Mouse (Mus musculus): Measurements from ENCODE around the gene Lrrc73. TPM values are rescaled to one million over a fixed set of nuclear protein-coding genes. Genes with fewer than 3 reads are reported as not detected.

Gene Lrrc73
- polyA plus RNA-seq, 1 experiment from 2014 or later: not detected

- Histone ChIP-seq H3K36me3 (replicated peaks) (peaks cover 80% of the 10 kb centered on the region), H3K4me2 (no peak overlapping the region), H3K27ac (replicated peaks) (no peak overlapping the region), H3K27me3 (no peaks in the 10 kb centered on the region), H3K9ac (no peak overlapping the region), H3K4me1 (replicated peaks) (peaks cover 19% of the 10 kb centered on the region), H3K4me3 (replicated peaks) (no peak overlapping the region), H3K9me3 (replicated peaks) (no peaks in the 10 kb centered on the region)
- no peak for ATAC-seq (ENCODE audit: insufficient read depth)
- 68% methylated on average over 4 of the region's 4 CpGs for WGBS (ENCODE audit: insufficient replicate concordance)
Observed at GRCm38 (mm10) chr17:46242993-46243392, 10.3 kb upstream of the Lrrc73 start.

DNA sequence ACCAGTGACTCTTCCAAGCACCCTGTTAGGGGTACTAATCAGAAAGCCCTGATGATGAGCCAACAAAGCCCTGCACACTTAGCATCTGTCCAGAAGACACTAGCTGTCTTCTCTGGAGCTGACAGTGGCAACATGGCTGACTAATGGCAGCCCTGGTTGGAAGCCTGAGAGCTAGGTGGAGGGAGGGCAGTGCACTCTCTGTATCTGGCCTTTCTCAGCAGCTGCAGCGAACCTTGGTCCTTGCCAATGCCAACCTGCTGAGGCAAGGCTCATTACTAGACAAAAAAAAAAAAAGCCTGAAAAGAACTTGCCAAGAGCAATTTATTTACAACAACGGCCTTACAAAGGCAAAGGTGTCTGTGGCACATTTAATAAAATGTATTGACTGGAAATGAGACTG is 9.7 kb upstream of the Lrrc73 start:
- no peak overlapping the region for H3K4me2 ChIP-seq
- no peak overlapping the region for H3K27ac ChIP-seq (replicated peaks)
- H3K4me3 ChIP-seq (replicated peaks): no peak overlapping the region
- 69% methylated on average over 2 of the region's 2 CpGs for WGBS (ENCODE audit: insufficient replicate concordance)
- no peak overlapping the region for H3K9ac ChIP-seq
- no peak for ATAC-seq (ENCODE audit: insufficient read depth)
- no peaks in the 10 kb centered on the region for H3K9me3 ChIP-seq (replicated peaks)
- peaks cover 74% of the 10 kb centered on the region for H3K36me3 ChIP-seq (replicated peaks)
- peaks cover 20% of the 10 kb centered on the region for H3K4me1 ChIP-seq (replicated peaks)
- no peaks in the 10 kb centered on the region for H3K27me3 ChIP-seq

DNA sequence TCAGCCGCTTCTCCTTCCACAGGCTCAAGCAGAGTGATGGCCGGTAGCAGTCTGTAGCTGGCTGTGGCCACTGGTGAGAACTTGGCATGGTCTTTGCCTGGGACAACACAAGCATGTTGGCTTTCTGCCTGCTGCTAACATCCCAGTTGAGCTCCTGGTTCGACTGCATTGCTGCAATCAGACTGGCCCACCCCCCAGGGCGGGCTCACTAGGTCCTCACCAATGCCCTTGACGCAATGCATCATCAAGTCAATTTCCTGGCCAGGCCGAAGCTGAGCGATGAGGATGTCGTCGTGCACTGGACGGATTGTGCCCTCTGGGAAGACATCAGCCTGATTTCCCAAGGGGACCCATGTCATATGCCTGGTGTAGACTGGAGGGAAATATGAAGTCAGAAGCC is 8.8 kb upstream of the Lrrc73 start:
- Histone ChIP-seq H3K27ac (replicated peaks) (no peak overlapping the region), H3K4me3 (replicated peaks) (no peak overlapping the region), H3K4me2 (no peak overlapping the region), H3K27me3 (no peaks in the 10 kb centered on the region), H3K9me3 (replicated peaks) (no peaks in the 10 kb centered on the region), H3K4me1 (replicated peaks) (peaks cover 29% of the 10 kb centered on the region), H3K36me3 (replicated peaks) (peaks cover 74% of the 10 kb centered on the region), H3K9ac (no peak overlapping the region)
- no peak for ATAC-seq (ENCODE audit: insufficient read depth)
- 72% methylated on average over 10 of the region's 10 CpGs for WGBS (ENCODE audit: insufficient replicate concordance)

GRCm38 (mm10) chr17:46247512-46248188 is 5.7 kb upstream of the Lrrc73 start, which contains the start of the genes Polr1c and Yipf3:
TSS of gene Polr1c (minus strand) at chr17:46248054.
TSS of gene Yipf3 (plus strand) at chr17:46248080.
- peaks cover 76% of the 10 kb centered on the region for H3K36me3 ChIP-seq (replicated peaks)
- peak within 1 kb of the TSS; percentile 81 for H3K4me3 ChIP-seq (replicated peaks)
- no peaks in the 10 kb centered on the region for H3K27me3 ChIP-seq
- peak within 1 kb of the TSS; percentile 93 for H3K9ac ChIP-seq
- ATAC-seq (ENCODE audit: insufficient read depth): peak; percentile 89
- H3K4me2 ChIP-seq: peak within 1 kb of the TSS; percentile 88
- peak within 1 kb of the TSS; percentile 81 for H3K27ac ChIP-seq (replicated peaks)
- peaks cover 34% of the 10 kb centered on the region for H3K4me1 ChIP-seq (replicated peaks)
- H3K9me3 ChIP-seq (replicated peaks): no peaks in the 10 kb centered on the region
- under 1% methylated on average over 53 of the region's 53 CpGs for WGBS (ENCODE audit: insufficient replicate concordance)

DNA sequence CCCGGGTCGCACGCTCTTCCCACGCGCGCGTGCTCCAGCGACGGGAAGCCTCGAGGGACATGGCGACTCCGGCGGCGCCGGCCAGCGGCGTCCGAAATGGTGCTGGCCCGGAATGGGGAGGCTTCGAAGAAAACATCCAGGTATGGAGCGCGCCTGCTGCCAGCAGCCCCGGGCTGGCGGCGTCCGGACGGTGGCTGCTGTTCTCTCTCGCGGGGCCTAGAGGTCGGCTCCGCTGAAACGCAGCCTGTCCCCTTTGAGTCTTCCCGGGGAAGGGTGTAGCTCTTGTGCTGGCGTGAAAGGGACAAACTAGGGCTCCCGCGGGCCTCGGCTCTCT is 5.2 kb upstream of the Lrrc73 start:
- peaks cover 2% of the 10 kb centered on the region for H3K27me3 ChIP-seq
- peak overlapping the region; percentile 88 for H3K4me2 ChIP-seq
- H3K9me3 ChIP-seq (replicated peaks): no peaks in the 10 kb centered on the region
- H3K4me1 ChIP-seq (replicated peaks): peaks cover 39% of the 10 kb centered on the region
- ATAC-seq (ENCODE audit: insufficient read depth): peak; percentile 56
- WGBS (ENCODE audit: insufficient replicate concordance): under 1% methylated on average over 37 of the region's 37 CpGs
- peaks cover 70% of the 10 kb centered on the region for H3K36me3 ChIP-seq (replicated peaks)
- peak overlapping the region; percentile 81 for H3K4me3 ChIP-seq (replicated peaks)
- peak overlapping the region; percentile 81 for H3K27ac ChIP-seq (replicated peaks)
- peak overlapping the region; percentile 93 for H3K9ac ChIP-seq

GRCm38 (mm10) chr17:46251174-46251573 is 2.2 kb upstream of the Lrrc73 start:
- no peak for ATAC-seq (ENCODE audit: insufficient read depth)
- Histone ChIP-seq H3K4me1 (replicated peaks) (peaks cover 52% of the 10 kb centered on the region), H3K9ac (no peak overlapping the region), H3K9me3 (replicated peaks) (no peaks in the 10 kb centered on the region), H3K27ac (replicated peaks) (no peak overlapping the region), H3K36me3 (replicated peaks) (peaks cover 40% of the 10 kb centered on the region), H3K27me3 (peaks cover 32% of the 10 kb centered on the region), H3K4me3 (replicated peaks) (no peak overlapping the region), H3K4me2 (no peak overlapping the region)
- 73% methylated on average over 7 of the region's 7 CpGs for WGBS (ENCODE audit: insufficient replicate concordance)

GRCm38 (mm10) chr17:46252571-46253451 is 520 bp upstream of the Lrrc73 start:
- H3K36me3 ChIP-seq (replicated peaks): peaks cover 39% of the 10 kb centered on the region
- H3K27me3 ChIP-seq: peaks cover 39% of the 10 kb centered on the region
- H3K9ac ChIP-seq: 0 out of 2 replicates have a peak overlapping the region, but pooled peaks have one; percentile 25
- H3K4me3 ChIP-seq (replicated peaks): peak overlapping the region; percentile 62
- H3K27ac ChIP-seq (replicated peaks): no peak overlapping the region
- no peaks in the 10 kb centered on the region for H3K9me3 ChIP-seq (replicated peaks)
- H3K4me1 ChIP-seq (replicated peaks): peaks cover 38% of the 10 kb centered on the region
- 33% methylated on average over 14 of the region's 14 CpGs for WGBS (ENCODE audit: insufficient replicate concordance)
- peak overlapping the region; percentile 95 for H3K4me2 ChIP-seq
- ATAC-seq (ENCODE audit: insufficient read depth): no peak

- Histone ChIP-seq H3K9ac (peak overlapping the region; percentile 25; the same call in 1 of the 2 replicates), H3K4me3 (replicated peaks) (peak overlapping the region; percentile 62), H3K27me3 (peaks cover 39% of the 10 kb centered on the region), H3K4me2 (peak overlapping the region; percentile 95), H3K9me3 (replicated peaks) (no peaks in the 10 kb centered on the region), H3K27ac (replicated peaks) (no peak overlapping the region), H3K36me3 (replicated peaks) (peaks cover 45% of the 10 kb centered on the region), H3K4me1 (replicated peaks) (peaks cover 29% of the 10 kb centered on the region)
- under 1% methylated on average over 54 of the region's 54 CpGs for WGBS (ENCODE audit: insufficient replicate concordance)
- peak; percentile 8; the same call in 1 of the 2 replicates for ATAC-seq (ENCODE audit: insufficient read depth)
Observed at GRCm38 (mm10) chr17:46254106-46254505, 775 bp downstream of the Lrrc73 start.

GRCm38 (mm10) chr17:46255147-46255546 is 1.8 kb downstream of the Lrrc73 start:
- Histone ChIP-seq H3K4me2 (no peak overlapping the region), H3K9me3 (replicated peaks) (no peaks in the 10 kb centered on the region), H3K27ac (replicated peaks) (no peak overlapping the region), H3K27me3 (peaks cover 39% of the 10 kb centered on the region), H3K36me3 (replicated peaks) (peaks cover 45% of the 10 kb centered on the region), H3K4me3 (replicated peaks) (no peak overlapping the region), H3K9ac (no peak overlapping the region), H3K4me1 (replicated peaks) (peaks cover 20% of the 10 kb centered on the region)
- 39% methylated on average over 6 of the region's 6 CpGs for WGBS (ENCODE audit: insufficient replicate concordance)
- no peak for ATAC-seq (ENCODE audit: insufficient read depth)

GRCm38 (mm10) chr17:46258279-46259053 is 5.1 kb downstream of the Lrrc73 start:
- Histone ChIP-seq H3K27ac (replicated peaks) (no peak overlapping the region), H3K9ac (no peak overlapping the region), H3K36me3 (replicated peaks) (peaks cover 55% of the 10 kb centered on the region), H3K27me3 (peaks cover 34% of the 10 kb centered on the region), H3K4me1 (replicated peaks) (peaks cover 12% of the 10 kb centered on the region), H3K9me3 (replicated peaks) (no peaks in the 10 kb centered on the region), H3K4me2 (no peak overlapping the region), H3K4me3 (replicated peaks) (no peak overlapping the region)
- no peak for ATAC-seq (ENCODE audit: insufficient read depth)
- WGBS (ENCODE audit: insufficient replicate concordance): 67% methylated on average over 30 of the region's 30 CpGs

Measured in liver, embryonic 15.5 days (tissue).